Mouse (Mus musculus) urinary bladder, adult 2 months (tissue): Measurements from ENCODE around the gene Fez2. TPM values are rescaled to one million over a fixed set of nuclear protein-coding genes. Genes with fewer than 3 reads are reported as not detected.

Experiments used
- DNase-seq: peaks from one replicate; pipeline ENCODE4 v3.0.0; 2022; ENCODE audit warnings: low spot score
- polyA plus RNA-seq: library from polyadenylated mRNA; depleted of rRNA; stranded (reverse); fragments of >200 nt; gene quantifications from 2 replicates; pipeline ENCODE4 v1.2.3, GENCODE M21; 2012; rRNA removed

Gene Fez2
- polyA plus RNA-seq, 1 experiment, result 122 TPM

GRCm38 (mm10) chr17:78322369-78323335 is 95.3 kb downstream of the Fez2 start:
- no peak for DNase-seq

GRCm38 (mm10) chr17:78321216-78321835 is 96.6 kb downstream of the Fez2 start:
- no peak for DNase-seq

Other genes with a start within 250 kb of the Fez2 start
- gene Crim1, start 217.9 kb downstream of the Fez2 start, polyA plus RNA-seq, result 31.0 and 36.7 TPM in 2 replicates
- 2.0 and 2.2 TPM in 2 replicates for gene Vit, start 89.9 kb upstream of the Fez2 start, polyA plus RNA-seq